Mouse (Mus musculus) ES-E14 (cell line): Measurements from ENCODE around the gene Dock4.

Source experiments
- CHD2 ChIP-seq: IDR thresholded peaks from 2 replicates; pipeline ENCODE4 v1.6.1; 2014; ENCODE audit warnings: mild to moderate bottlenecking, low read depth, low read length, inconsistent platforms
- HCFC1 ChIP-seq: IDR thresholded peaks from 2 replicates; pipeline ENCODE4 v1.6.1; 2012; ENCODE audit warnings: low read length, inconsistent platforms, borderline replicate concordance; ENCODE audit not compliant: insufficient read depth
- MAFK ChIP-seq: IDR thresholded peaks from 2 replicates; pipeline ENCODE4 v1.6.1; 2014; ENCODE audit warnings: mild to moderate bottlenecking, low read depth, low read length, inconsistent platforms; ENCODE audit not compliant: insufficient read depth
- ZC3H11A ChIP-seq: IDR thresholded peaks from 2 replicates; pipeline ENCODE4 v1.6.1; 2012; ENCODE audit warnings: low read depth, mild to moderate bottlenecking, inconsistent platforms, low read length, borderline replicate concordance
- ZNF384 ChIP-seq: IDR thresholded peaks from 2 replicates; pipeline ENCODE4 v1.6.1; 2012; ENCODE audit warnings: low read depth, low read length, inconsistent platforms

- TF ChIP-seq ZC3H11A (no peak), MAFK (no peak), ZNF384 (no peak), HCFC1 (no peak), CHD2 (no peak)
Measured at GRCm38 (mm10) chr12:40468235-40468634, 22.5 kb downstream of the Dock4 start.
